Mouse (Mus musculus) forebrain, embryonic 14.5 days (tissue): ENCODE measurements around the gene 1700109H08Rik. TPM values are rescaled to one million over a fixed set of nuclear protein-coding genes. Genes with fewer than 3 reads are reported as not detected.

Source experiments
- ATAC-seq: fragments of 200-750 bp; cut with Nextera tagmentation; 2 replicates; pipeline ENCODE4 v1.8.0; 2017; ENCODE audit warnings: mild to moderate bottlenecking, moderate library complexity
- DNase-seq: peaks from one replicate; pipeline ENCODE4 v3.0.0-alpha.2; 2015; ENCODE audit warnings: low spot score
- H3K27ac ChIP-seq: fragments of 300-500 bp; sonication (generic); 2 replicates; pipeline ENCODE4 v1.5.1; 2014; ENCODE audit warnings: low read depth, mild to moderate bottlenecking, control low read depth, low read length, moderate library complexity
- H3K27me3 ChIP-seq: fragments of 300-500 bp; sonication (generic); replicated peaks from 2 replicates; pipeline ENCODE4 v1.6.1; 2014; ENCODE audit warnings: low read length, control low read depth, mixed read lengths; ENCODE audit not compliant: control insufficient read depth, insufficient read depth
- H3K36me3 ChIP-seq: fragments of 300-500 bp; sonication (generic); 2 replicates; pipeline ENCODE4 v1.6.1; 2014; ENCODE audit warnings: low read length, control low read depth; ENCODE audit not compliant: control insufficient read depth, insufficient read depth
- H3K4me1 ChIP-seq: fragments of 300-500 bp; sonication (generic); 2 replicates; pipeline ENCODE4 v1.6.1; 2014; ENCODE audit warnings: antibody characterized with exemption, low read length, control low read depth; ENCODE audit not compliant: control insufficient read depth, insufficient read depth
- H3K4me2 ChIP-seq: fragments of 300-500 bp; sonication (generic); 2 replicates; pipeline ENCODE4 v1.6.1; 2014; ENCODE audit warnings: mild to moderate bottlenecking, control low read depth, low read length
- H3K4me3 ChIP-seq: fragments of 300-500 bp; sonication (generic); 2 replicates; pipeline ENCODE4 v1.5.1; 2014; ENCODE audit warnings: low read depth, low read length, control low read depth
- H3K9ac ChIP-seq: fragments of 300-500 bp; sonication (generic); 2 replicates; pipeline ENCODE4 v1.6.1; 2014; ENCODE audit warnings: mild to moderate bottlenecking, low read length, control low read depth, moderate library complexity
- H3K9me3 ChIP-seq: fragments of 300-500 bp; sonication (generic); replicated peaks from 2 replicates; pipeline ENCODE4 v1.6.1; 2016; ENCODE audit warnings: low read length, control low read depth, mixed read lengths; ENCODE audit not compliant: control insufficient read depth
- WGBS: fragments of 180-500 bp; shearing (Covaris S2); extraction: QIAGEN DNeasy Blood & Tissue Kit; methylation state at CpG from one replicate; pipeline ENCODE4 v1.1.7; 2014; 5-methylcytosine and 5-hydroxymethylcytosine counted together
- polyA plus RNA-seq: library from polyadenylated mRNA; unstranded; fragments of >200 nt; fragmentation: Nextera tagmentation; extraction: Ambion mirVana; gene quantifications from 2 replicates; pipeline ENCODE4 v1.2.1, GENCODE M21; 2014

1700109H08Rik gene
- polyA plus RNA-seq, 1 experiment from 2014 or later, result 1.1 TPM

GRCm38 (mm10) chr5:3620486-3620885, 49.1 kb downstream of the 1700109H08Rik start:
- Histone ChIP-seq H3K4me1 (no peaks in the 10 kb centered on the region), H3K9me3 (no peaks in the 10 kb centered on the region), H3K4me3 (no peak overlapping the region), H3K36me3 (peaks cover 46% of the 10 kb centered on the region), H3K27me3 (no peaks in the 10 kb centered on the region), H3K27ac (no peak overlapping the region), H3K9ac (no peak overlapping the region), H3K4me2 (no peak overlapping the region)
- DNase-seq, result no peak
- WGBS, result 89% methylated on average over 7 of the region's 7 CpGs
- ATAC-seq, result no peak

- ATAC-seq, result no peak
- Histone ChIP-seq H3K4me1 (no peaks in the 10 kb centered on the region), H3K27me3 (no peaks in the 10 kb centered on the region), H3K9ac (no peak overlapping the region), H3K4me2 (no peak overlapping the region), H3K27ac (no peak overlapping the region), H3K36me3 (peaks cover 62% of the 10 kb centered on the region), H3K4me3 (no peak overlapping the region), H3K9me3 (no peaks in the 10 kb centered on the region)
- DNase-seq, result no peak
- WGBS, result 93% methylated on average over 5 of the region's 5 CpGs
Observed at GRCm38 (mm10) chr5:3630055-3630454, 58.7 kb downstream of the 1700109H08Rik start.

- no peak overlapping the region for H3K4me2 ChIP-seq
- no peaks in the 10 kb centered on the region for H3K27me3 ChIP-seq
- no peak overlapping the region for H3K27ac ChIP-seq
- H3K9me3 ChIP-seq, result no peaks in the 10 kb centered on the region
- H3K36me3 ChIP-seq, result peaks cover 62% of the 10 kb centered on the region
- DNase-seq (no peak), ATAC-seq (no peak)
- no peak overlapping the region for H3K4me3 ChIP-seq
- H3K4me1 ChIP-seq, result no peaks in the 10 kb centered on the region
- no peak overlapping the region for H3K9ac ChIP-seq
- 64% methylated on average over 16 of the region's 16 CpGs for WGBS
Observed at GRCm38 (mm10) chr5:3631512-3632271, 60.3 kb downstream of the 1700109H08Rik start.

GRCm38 (mm10) chr5:3632285-3632684, 60.9 kb downstream of the 1700109H08Rik start:
- DNase-seq (no peak), ATAC-seq (no peak)
- H3K27ac ChIP-seq, result no peak overlapping the region
- no peak overlapping the region for H3K4me3 ChIP-seq
- 92% methylated on average over 5 of the region's 5 CpGs for WGBS
- H3K9me3 ChIP-seq, result no peaks in the 10 kb centered on the region
- no peak overlapping the region for H3K4me2 ChIP-seq
- no peak overlapping the region for H3K9ac ChIP-seq
- H3K27me3 ChIP-seq, result no peaks in the 10 kb centered on the region
- H3K4me1 ChIP-seq, result no peaks in the 10 kb centered on the region
- H3K36me3 ChIP-seq, result peaks cover 60% of the 10 kb centered on the region

GRCm38 (mm10) chr5:3633315-3633714, 61.9 kb downstream of the 1700109H08Rik start:
- WGBS, result 96% methylated on average over 13 of the region's 13 CpGs
- Histone ChIP-seq H3K27me3 (no peaks in the 10 kb centered on the region), H3K27ac (no peak overlapping the region), H3K9me3 (no peaks in the 10 kb centered on the region), H3K9ac (no peak overlapping the region), H3K36me3 (peaks cover 55% of the 10 kb centered on the region), H3K4me1 (no peaks in the 10 kb centered on the region), H3K4me3 (no peak overlapping the region), H3K4me2 (no peak overlapping the region)
- ATAC-seq (no peak), DNase-seq (no peak)

GRCm38 (mm10) chr5:3633951-3634350, 62.6 kb downstream of the 1700109H08Rik start:
- ATAC-seq, result no peak

More at GRCm38 (mm10) chr5:3633951-3634350, 62.6 kb downstream of the 1700109H08Rik start:
- no peak overlapping the region for H3K27ac ChIP-seq
- no peak overlapping the region for H3K9ac ChIP-seq
- H3K9me3 ChIP-seq, result no peaks in the 10 kb centered on the region
- H3K36me3 ChIP-seq, result peaks cover 54% of the 10 kb centered on the region
- H3K4me3 ChIP-seq, result no peak overlapping the region
- no peak overlapping the region for H3K4me2 ChIP-seq
- no peaks in the 10 kb centered on the region for H3K4me1 ChIP-seq
- no peaks in the 10 kb centered on the region for H3K27me3 ChIP-seq
- peak; percentile 10 for DNase-seq
- 76% methylated on average over 4 of the region's 4 CpGs for WGBS

Other genes starting within 250 kb of the 1700109H08Rik start
- gene Cdk6, start 230.1 kb upstream of the 1700109H08Rik start, polyA plus RNA-seq, result 17.2 and 23.5 TPM in 2 replicates
- 26.9 and 29.6 TPM in 2 replicates for gene Fam133b, start 27.7 kb upstream of the 1700109H08Rik start, polyA plus RNA-seq
- 12.2 and 18.1 TPM in 2 replicates for gene Pex1, start 24.5 kb downstream of the 1700109H08Rik start, polyA plus RNA-seq
- 17.3 and 19.6 TPM in 2 replicates for gene Rbm48, start 25.0 kb downstream of the 1700109H08Rik start, polyA plus RNA-seq
- not detected in 2 replicates for gene Tmbim7, start 79.6 kb downstream of the 1700109H08Rik start, polyA plus RNA-seq
- 66.6 and 74.9 TPM in 2 replicates for gene Gatad1, start 85.6 kb downstream of the 1700109H08Rik start, polyA plus RNA-seq
- gene Ankib1, start 231.4 kb downstream of the 1700109H08Rik start, polyA plus RNA-seq, result 17.4 and 22.8 TPM in 2 replicates
- 44.6 and 58.5 TPM in 2 replicates for gene Krit1, start 231.6 kb downstream of the 1700109H08Rik start, polyA plus RNA-seq